Mouse (Mus musculus): Measurements from ENCODE around the gene Vmn1r2. TPM values are rescaled to one million over a fixed set of nuclear protein-coding genes. Genes with fewer than 3 reads are reported as not detected.
"Not testable (repeated sequence)": the region's sequence is repeated elsewhere in the genome, so short reads cannot be mapped to it uniquely, and the experiment has no call there.

Gene Vmn1r2
- not detected for total RNA-seq (2021)
- long read RNA-seq, experiment 1: 0 reads
- long read RNA-seq, experiment 2: 0 reads

- DNase-seq: not testable (repeated sequence)
These were observed at the start of gene Vmn1r2 for GRCm38 (mm10) chr4:3167020-3167419. Gene Vmn1r2, plus strand, starts transcription at chr4:3167320.

GRCm38 (mm10) chr4:3147926-3148325, 19.2 kb upstream of the Vmn1r2 start:
- not testable (repeated sequence) for DNase-seq

- not testable (repeated sequence) for DNase-seq
These were observed 13.8 kb upstream of the Vmn1r2 start for GRCm38 (mm10) chr4:3153320-3153719.

GRCm38 (mm10) chr4:3164429-3164828, 2.7 kb upstream of the Vmn1r2 start:
- DNase-seq: not testable (repeated sequence)

- DNase-seq: no peak
These were observed 2.1 kb upstream of the Vmn1r2 start for GRCm38 (mm10) chr4:3165046-3165445.

GRCm38 (mm10) chr4:3174586-3174985, 7.5 kb downstream of the Vmn1r2 start:
- not testable (repeated sequence) for DNase-seq

- DNase-seq: not testable (repeated sequence)
These were observed 8.6 kb downstream of the Vmn1r2 start for GRCm38 (mm10) chr4:3175756-3176155.

GRCm38 (mm10) chr4:3176195-3176594, 9.1 kb downstream of the Vmn1r2 start:
- not testable (repeated sequence) for DNase-seq

- DNase-seq: peak; percentile 28
These were observed 9.8 kb downstream of the Vmn1r2 start for GRCm38 (mm10) chr4:3176746-3177490.

GRCm38 (mm10) chr4:3185258-3185657, 18.1 kb downstream of the Vmn1r2 start, which contains the start of gene Vmn1r3:
Gene Vmn1r3, minus strand, starts transcription at chr4:3185358.
- DNase-seq: not testable (repeated sequence)

- not testable (repeated sequence) for DNase-seq
These were observed 42.6 kb downstream of the Vmn1r2 start for GRCm38 (mm10) chr4:3209643-3210217.

- not testable (repeated sequence) for DNase-seq
These were observed 46.2 kb downstream of the Vmn1r2 start for GRCm38 (mm10) chr4:3213349-3213748.

- DNase-seq: not testable (repeated sequence)
These were observed 49.3 kb downstream of the Vmn1r2 start for GRCm38 (mm10) chr4:3216382-3216781.

Other genes with a start within 250 kb of the Vmn1r2 start
- gene Vmn1r3, start 18.0 kb downstream of the Vmn1r2 start, total RNA-seq (2021): under 1 TPM in 1 of 2 experiments, not detected in 1; 0.70 TPM